23 mouse cellular contexts compared by ENCODE assay signal in genomic region chr9:113578221-113578620, GRCm38 (mm10).
A peak's percentile ranks its signal among the peaks of the same experiment; 100 is the strongest.
DNase-seq lines count a peak whose midpoint lies in the region; ATAC-seq and TF ChIP-seq lines count a peak whose summit lies in the region.
"Had no signal": no experiment of that assay in that cellular context is flagged by ENCODE, and none has a peak within 500 bp of the region (broad histone marks: within the 10 kb centered on the region; RNA-seq: fewer than 3 reads in every experiment).

No protein-coding gene starts in this region.

- TF ChIP-seq CTCF in hindbrain, postnatal 0 days (IDR thresholded peaks at IDR 0.05; ENCODE audit: low read depth), result no peak

- no peaks in the 10 kb centered on the region for H3K4me1 ChIP-seq in hindbrain, embryonic 16.5 days (ENCODE audit: control insufficient read depth, insufficient read depth, low read depth, low read length)
- H3K4me1 ChIP-seq in hindbrain, embryonic 12.5 days, result no peaks in the 10 kb centered on the region
- H3K4me1 ChIP-seq in midbrain, embryonic 15.5 days, result no peaks in the 10 kb centered on the region
- no peaks in the 10 kb centered on the region for H3K4me1 ChIP-seq in midbrain, embryonic 10.5 days
- no peaks in the 10 kb centered on the region for H3K4me1 ChIP-seq in hindbrain, postnatal 0 days (ENCODE audit: insufficient read depth, low read length)
- H3K4me1 ChIP-seq in neural tube, embryonic 13.5 days (replicated peaks), result peaks cover 5% of the 10 kb centered on the region
- H3K4me1 ChIP-seq: embryonic facial prominence, embryonic 15.5 days; forebrain, embryonic 10.5 days; limb, embryonic 10.5 days; midbrain, embryonic 12.5 days had no signal

- no peaks in the 10 kb centered on the region for H3K36me3 ChIP-seq in hindbrain, embryonic 16.5 days (ENCODE audit: control insufficient read depth, insufficient read depth, low read length)
- no peaks in the 10 kb centered on the region for H3K36me3 ChIP-seq in hindbrain, embryonic 12.5 days
- no peaks in the 10 kb centered on the region for H3K36me3 ChIP-seq in midbrain, embryonic 15.5 days (replicated peaks)
- H3K36me3 ChIP-seq in midbrain, embryonic 10.5 days, result no peaks in the 10 kb centered on the region
- no peaks in the 10 kb centered on the region for H3K36me3 ChIP-seq in hindbrain, postnatal 0 days (ENCODE audit: insufficient read depth, low read length)
- H3K36me3 ChIP-seq in neural tube, embryonic 13.5 days, result no peaks in the 10 kb centered on the region
- H3K36me3 ChIP-seq: embryonic facial prominence, embryonic 15.5 days; forebrain, embryonic 10.5 days; limb, embryonic 10.5 days; midbrain, embryonic 12.5 days had no signal

- no peak overlapping the region for H3K9ac ChIP-seq in hindbrain, embryonic 16.5 days (ENCODE audit: low read depth, low read length)
- H3K9ac ChIP-seq in hindbrain, embryonic 12.5 days, result no peak overlapping the region
- no peak overlapping the region for H3K9ac ChIP-seq in midbrain, embryonic 15.5 days
- H3K9ac ChIP-seq in hindbrain, postnatal 0 days (replicated peaks; ENCODE audit: low read length), result no peak overlapping the region
- H3K9ac ChIP-seq in neural tube, embryonic 13.5 days, result no peak overlapping the region
- H3K9ac ChIP-seq: embryonic facial prominence, embryonic 15.5 days; midbrain, embryonic 12.5 days had no signal

- no peak overlapping the region for H3K4me2 ChIP-seq in hindbrain, embryonic 16.5 days (ENCODE audit: low read length)
- no peak overlapping the region for H3K4me2 ChIP-seq in hindbrain, embryonic 12.5 days (replicated peaks)
- no peak overlapping the region for H3K4me2 ChIP-seq in midbrain, embryonic 15.5 days
- H3K4me2 ChIP-seq in hindbrain, postnatal 0 days (ENCODE audit: low read depth, low read length), result no peak overlapping the region
- no peak overlapping the region for H3K4me2 ChIP-seq in neural tube, embryonic 13.5 days
- H3K4me2 ChIP-seq: embryonic facial prominence, embryonic 15.5 days; heart, embryonic 11.5 days; liver, embryonic 11.5 days; midbrain, embryonic 12.5 days had no signal

- 0 out of 2 replicates have a peak, but pooled peaks have one; percentile 11 for ATAC-seq in hindbrain, embryonic 16.5 days
- ATAC-seq in hindbrain, embryonic 12.5 days (ENCODE audit: low FRiP score), result no peak
- no peak for ATAC-seq in midbrain, embryonic 15.5 days (replicated peaks)
- no peak for ATAC-seq in hindbrain, postnatal 0 days
- peak; percentile 91 for ATAC-seq in neural tube, embryonic 13.5 days (ENCODE audit: low read depth)
- ATAC-seq: activated CD4-positive, CD25-positive, alpha-beta regulatory T cell, adult 4 months; intestine, embryonic 16.5 days; Patski had no signal

- no peak overlapping the region for H3K4me3 ChIP-seq in hindbrain, embryonic 16.5 days (ENCODE audit: low read length)
- H3K4me3 ChIP-seq in hindbrain, embryonic 12.5 days, result no peak overlapping the region
- H3K4me3 ChIP-seq in midbrain, embryonic 15.5 days, result no peak overlapping the region
- H3K4me3 ChIP-seq in midbrain, embryonic 10.5 days, result no peak overlapping the region
- no peak overlapping the region for H3K4me3 ChIP-seq in hindbrain, postnatal 0 days (ENCODE audit: low read length)
- no peak overlapping the region for H3K4me3 ChIP-seq in neural tube, embryonic 13.5 days
- H3K4me3 ChIP-seq: embryonic facial prominence, embryonic 15.5 days; forebrain, embryonic 10.5 days; limb, embryonic 10.5 days; midbrain, embryonic 12.5 days had no signal

- no peak for DNase-seq in midbrain, embryonic 10.5 days (ENCODE audit: low spot score)
- peak; percentile 14 for DNase-seq in hindbrain, postnatal 0 days (ENCODE audit: low spot score)
- DNase-seq in cerebellum, postnatal 10 days, result no peak
- DNase-seq: adrenal gland, postnatal 25 days; cerebellum, adult 9-10 months; gastrocnemius, postnatal 36 days; heart, postnatal 14 days; lung, adult 2 months; lung, postnatal 36 days; spleen, adult 18-20 months had no signal

- H3K27me3 ChIP-seq in hindbrain, embryonic 16.5 days (replicated peaks; ENCODE audit: control insufficient read depth, insufficient read depth, low read length), result no peaks in the 10 kb centered on the region
- no peaks in the 10 kb centered on the region for H3K27me3 ChIP-seq in hindbrain, embryonic 12.5 days
- no peaks in the 10 kb centered on the region for H3K27me3 ChIP-seq in midbrain, embryonic 15.5 days (replicated peaks)
- no peaks in the 10 kb centered on the region for H3K27me3 ChIP-seq in midbrain, embryonic 10.5 days (ENCODE audit: low read depth, poor library complexity, severe bottlenecking)
- H3K27me3 ChIP-seq in hindbrain, postnatal 0 days (ENCODE audit: insufficient read depth, low read length), result no peaks in the 10 kb centered on the region
- H3K27me3 ChIP-seq in neural tube, embryonic 13.5 days, result no peaks in the 10 kb centered on the region
- H3K27me3 ChIP-seq: embryonic facial prominence, embryonic 15.5 days; midbrain, embryonic 12.5 days; Patski had no signal

- no peaks in the 10 kb centered on the region for H3K9me3 ChIP-seq in hindbrain, embryonic 16.5 days (ENCODE audit: control insufficient read depth, low read length)
- no peaks in the 10 kb centered on the region for H3K9me3 ChIP-seq in hindbrain, embryonic 12.5 days (replicated peaks)
- no peaks in the 10 kb centered on the region for H3K9me3 ChIP-seq in midbrain, embryonic 15.5 days
- H3K9me3 ChIP-seq in midbrain, embryonic 10.5 days (replicated peaks), result no peaks in the 10 kb centered on the region
- H3K9me3 ChIP-seq in hindbrain, postnatal 0 days (ENCODE audit: low read length), result no peaks in the 10 kb centered on the region
- no peaks in the 10 kb centered on the region for H3K9me3 ChIP-seq in neural tube, embryonic 13.5 days
- H3K9me3 ChIP-seq: embryonic facial prominence, embryonic 15.5 days; forebrain, embryonic 10.5 days; limb, embryonic 10.5 days; midbrain, embryonic 12.5 days had no signal

- WGBS in hindbrain, embryonic 16.5 days, result 64% methylated on average over 9 of the region's 9 CpGs
- WGBS in hindbrain, embryonic 12.5 days, result 85% methylated on average over 9 of the region's 9 CpGs
- 65% methylated on average over 9 of the region's 9 CpGs for WGBS in midbrain, embryonic 15.5 days
- WGBS in midbrain, embryonic 10.5 days, result 92% methylated on average over 9 of the region's 9 CpGs
- 70% methylated on average over 9 of the region's 9 CpGs for WGBS in hindbrain, postnatal 0 days
- WGBS in neural tube, embryonic 13.5 days, result 43% methylated on average over 9 of the region's 9 CpGs

- no peak overlapping the region for H3K27ac ChIP-seq in hindbrain, embryonic 16.5 days (ENCODE audit: low read depth, low read length)
- no peak overlapping the region for H3K27ac ChIP-seq in hindbrain, embryonic 12.5 days
- H3K27ac ChIP-seq in midbrain, embryonic 15.5 days, result peak overlapping the region; percentile 19; the same call in 1 of the 2 replicates
- no peak overlapping the region for H3K27ac ChIP-seq in midbrain, embryonic 10.5 days (replicated peaks)
- H3K27ac ChIP-seq in hindbrain, postnatal 0 days, result no peak overlapping the region
- H3K27ac ChIP-seq in neural tube, embryonic 13.5 days (replicated peaks), result peak overlapping the region; percentile 79
- H3K27ac ChIP-seq: embryonic facial prominence, embryonic 15.5 days; forebrain, embryonic 10.5 days; limb, embryonic 10.5 days; midbrain, embryonic 12.5 days had no signal

Comparison
In these comparisons a context has a peak if more than half of its experiments do, and no peak if none do; other contexts are left out.
1. ATAC-seq: peak in hindbrain, embryonic 16.5 days (single experiment) and neural tube, embryonic 13.5 days (single experiment); none in hindbrain, embryonic 12.5 days (single experiment), midbrain, embryonic 15.5 days (single experiment) and hindbrain, postnatal 0 days (single experiment).
2. H3K27ac ChIP-seq: peak in midbrain, embryonic 15.5 days (single experiment) and neural tube, embryonic 13.5 days (single experiment); none in hindbrain, embryonic 16.5 days (single experiment), hindbrain, embryonic 12.5 days (single experiment), midbrain, embryonic 10.5 days (single experiment) and hindbrain, postnatal 0 days (single experiment).